Mouse (Mus musculus): Measurements from ENCODE around the gene Lrrc29.

Gene Lrrc29

GRCm38 (mm10) chr8:105343791-105344574 lies 17.9 kb upstream of the Lrrc29 start:
- peak; percentile 61 for DNase-seq

GRCm38 (mm10) chr8:105342768-105343167 lies 16.7 kb upstream of the Lrrc29 start:
- no peak for DNase-seq

- peak; percentile 85 for DNase-seq
Observed at GRCm38 (mm10) chr8:105341399-105341798, 15.3 kb upstream of the Lrrc29 start.

GRCm38 (mm10) chr8:105339886-105340635 lies 14.0 kb upstream of the Lrrc29 start:
- peak; percentile 93 for DNase-seq

- DNase-seq = no peak
Observed at GRCm38 (mm10) chr8:105338992-105339391, 12.9 kb upstream of the Lrrc29 start.

GRCm38 (mm10) chr8:105336373-105337130 lies 10.5 kb upstream of the Lrrc29 start:
- DNase-seq = no peak

GRCm38 (mm10) chr8:105332523-105332922 lies 6.4 kb upstream of the Lrrc29 start:
- DNase-seq = no peak

- no peak for DNase-seq
Observed at GRCm38 (mm10) chr8:105331931-105332330, 5.9 kb upstream of the Lrrc29 start.

GRCm38 (mm10) chr8:105331469-105331868 lies 5.4 kb upstream of the Lrrc29 start:
- no peak for DNase-seq

- no peak for DNase-seq
Observed at GRCm38 (mm10) chr8:105330325-105330724, 4.2 kb upstream of the Lrrc29 start.

GRCm38 (mm10) chr8:105326968-105327367 lies 890 bp upstream of the Lrrc29 start:
- DNase-seq = no peak

- no peak for DNase-seq
Observed at GRCm38 (mm10) chr8:105325641-105326093, 411 bp downstream of the Lrrc29 start.

- no peak for DNase-seq
Observed at GRCm38 (mm10) chr8:105323183-105323582, 2.9 kb downstream of the Lrrc29 start.

GRCm38 (mm10) chr8:105318662-105319190 lies 7.4 kb downstream of the Lrrc29 start:
- DNase-seq = peak; percentile 78

- DNase-seq = peak; percentile 87
Observed at GRCm38 (mm10) chr8:105317941-105318340, 8.1 kb downstream of the Lrrc29 start.

GRCm38 (mm10) chr8:105315073-105315769 lies 10.9 kb downstream of the Lrrc29 start:
- peak; percentile 43 for DNase-seq

- no peak for DNase-seq
Observed at GRCm38 (mm10) chr8:105313622-105314402, 12.3 kb downstream of the Lrrc29 start.

- no peak for DNase-seq
Observed at GRCm38 (mm10) chr8:105312891-105313481, 13.1 kb downstream of the Lrrc29 start.

GRCm38 (mm10) chr8:105311718-105312117 lies 14.4 kb downstream of the Lrrc29 start:
- DNase-seq = no peak

GRCm38 (mm10) chr8:105310118-105310517 lies 16.0 kb downstream of the Lrrc29 start:
- no peak for DNase-seq

Measured in lung, postnatal 36 days (tissue).